Mouse (Mus musculus) heart, embryonic 12.5 days (tissue): ENCODE data around the gene Gramd1b. TPM values are rescaled to one million over a fixed set of nuclear protein-coding genes. Genes with fewer than 3 reads are reported as not detected.

Source experiments
- polyA plus RNA-seq: library from polyadenylated mRNA; unstranded; fragments of >200 nt; fragmentation: Nextera tagmentation; extraction: Ambion mirVana; gene quantifications from 2 replicates; pipeline ENCODE4 v1.2.1, GENCODE M21; 2016

Gramd1b gene
- polyA plus RNA-seq, 1 experiment from 2014 or later, result 7.9 TPM

Other genes starting within 250 kb of the Gramd1b start
- not detected in 2 replicates for gene Gm21915, start 139.2 kb upstream of the Gramd1b start, polyA plus RNA-seq
- gene Clmp, start 154.6 kb upstream of the Gramd1b start, polyA plus RNA-seq, result 14.9 and 17.0 TPM in 2 replicates